In genomic region chr6:136483531-136483930, GRCm38 (mm10) we compare ENCODE assay signal across 29 mouse cellular contexts. TPM values are rescaled to one million over a fixed set of nuclear protein-coding genes. Genes with fewer than 3 reads are reported as not detected.
DNase-seq lines count a peak whose midpoint lies in the region; ATAC-seq and TF ChIP-seq lines count a peak whose summit lies in the region.
"Had no signal": no experiment of that assay in that cellular context is flagged by ENCODE, and none has a peak within 500 bp of the region (broad histone marks: within the 10 kb centered on the region; RNA-seq: fewer than 3 reads in every experiment).

No protein-coding gene starts in this region.

- no peak for TF ChIP-seq POLR2A in MEL (IDR thresholded peaks at IDR 0.05; ENCODE audit: control insufficient read depth in 1 of 2, insufficient read depth in 1 of 2, low read depth in 1 of 2, low read length in 2 of 2, poor library complexity in 1 of 2)

- H3K36me3 ChIP-seq in heart, embryonic 10.5 days, result peaks cover 6% of the 10 kb centered on the region; the same call in 1 of the 2 replicates
- H3K36me3 ChIP-seq in MEL (ENCODE audit: control insufficient read depth in 1 of 2, insufficient read depth in 2 of 2, low read length in 2 of 2), result peaks cover 0 to 2% of the 10 kb centered on the region in 2 experiments; a peak in 1 of 4 replicates
- no peaks in the 10 kb centered on the region for H3K36me3 ChIP-seq in hindbrain, embryonic 16.5 days (ENCODE audit: control insufficient read depth, insufficient read depth, low read length)
- H3K36me3 ChIP-seq: embryonic facial prominence, embryonic 13.5 days; embryonic facial prominence, embryonic 15.5 days; forebrain, embryonic 10.5 days; forebrain, embryonic 12.5 days; G1E had no signal

- no peak for ATAC-seq in hindbrain, embryonic 16.5 days
- ATAC-seq: activated CD4-positive, CD25-positive, alpha-beta regulatory T cell, adult 4 months; CD4-positive, CD25-positive, alpha-beta regulatory T cell, adult 4 months; forebrain, embryonic 14.5 days; forebrain, postnatal 0 days; Patski had no signal

- peak; percentile 20 for DNase-seq in heart, embryonic 10.5 days (ENCODE audit: low spot score)
- no peak for DNase-seq in heart, adult 9 months (ENCODE audit: low spot score in 2 of 2)
- DNase-seq in MEL (ENCODE audit: low read depth, low spot score), result no peak
- DNase-seq in retina, postnatal 1 day, result peak; percentile 59
- no peak for DNase-seq in left cerebral cortex, adult 8-10 months (ENCODE audit: low spot score in 2 of 2)
- DNase-seq: adrenal gland, adult 8-10 months; adrenal gland, postnatal 14 days; adrenal gland, postnatal 36 days; cerebellum, adult 11 months; cerebellum, adult 18-20 months; cerebellum, adult 8-10 months; cerebellum, adult 9-11 months; cerebellum, postnatal 14 days; cerebellum, postnatal 36 days; embryo, embryonic 11 days; forebrain, postnatal 0 days had no signal

- no peak overlapping the region for H3K27ac ChIP-seq in heart, embryonic 10.5 days
- peak overlapping the region; percentile 7; the same call in 1 of the 2 replicates for H3K27ac ChIP-seq in MEL (ENCODE audit: control insufficient read depth, low read depth, low read length)
- H3K27ac ChIP-seq in brown adipose tissue, adult 24 weeks (replicated peaks; ENCODE audit: low read depth, low read length), result peak overlapping the region; percentile 6
- H3K27ac ChIP-seq in hindbrain, embryonic 16.5 days (ENCODE audit: low read depth, low read length), result no peak overlapping the region
- H3K27ac ChIP-seq: embryonic facial prominence, embryonic 13.5 days; embryonic facial prominence, embryonic 15.5 days; forebrain, embryonic 10.5 days; forebrain, embryonic 12.5 days had no signal

- TF ChIP-seq RAD21 in MEL (IDR thresholded peaks at IDR 0.05; ENCODE audit: low read depth, low read length), result no peak

- TF ChIP-seq EP300 in MEL (IDR thresholded peaks at IDR 0.05; ENCODE audit: low read depth in 1 of 2, low read length in 2 of 2), result no peak

- H3K9ac ChIP-seq in MEL (ENCODE audit: control insufficient read depth, low read depth, low read length, poor library complexity, severe bottlenecking), result no peak overlapping the region
- H3K9ac ChIP-seq in hindbrain, embryonic 16.5 days (ENCODE audit: low read depth, low read length), result no peak overlapping the region
- H3K9ac ChIP-seq: embryonic facial prominence, embryonic 13.5 days; embryonic facial prominence, embryonic 15.5 days; forebrain, embryonic 12.5 days; forebrain, postnatal 0 days had no signal

- 0 out of 2 replicates have a peak, but pooled peaks cover 9% of the 10 kb centered on the region for H3K4me1 ChIP-seq in heart, embryonic 10.5 days
- H3K4me1 ChIP-seq in MEL (ENCODE audit: control insufficient read depth in 1 of 2, insufficient read depth in 2 of 2, low read length in 2 of 2), result peaks cover 0 to 4% of the 10 kb centered on the region in 2 experiments; a peak in 1 of 4 replicates
- H3K4me1 ChIP-seq in brown adipose tissue, adult 24 weeks (ENCODE audit: control insufficient read depth, insufficient read depth, insufficient read length, low read length), result no peaks in the 10 kb centered on the region
- no peaks in the 10 kb centered on the region for H3K4me1 ChIP-seq in hindbrain, embryonic 16.5 days (ENCODE audit: control insufficient read depth, insufficient read depth, low read depth, low read length)
- H3K4me1 ChIP-seq: embryonic facial prominence, embryonic 13.5 days; forebrain, embryonic 12.5 days had no signal

- H3K27me3 ChIP-seq in heart, embryonic 10.5 days (ENCODE audit: insufficient read depth, poor library complexity, severe bottlenecking), result no peaks in the 10 kb centered on the region
- no peaks in the 10 kb centered on the region for H3K27me3 ChIP-seq in MEL (ENCODE audit: control insufficient read depth in 1 of 2, insufficient read depth in 2 of 2, low read length in 2 of 2)
- no peaks in the 10 kb centered on the region for H3K27me3 ChIP-seq in hindbrain, embryonic 16.5 days (replicated peaks; ENCODE audit: control insufficient read depth, insufficient read depth, low read length)
- H3K27me3 ChIP-seq: CH12.LX; embryonic facial prominence, embryonic 13.5 days; embryonic facial prominence, embryonic 15.5 days; forebrain, embryonic 12.5 days; Patski had no signal

- H3K4me3 ChIP-seq in heart, embryonic 10.5 days, result no peak overlapping the region
- H3K4me3 ChIP-seq in MEL (ENCODE audit: control insufficient read depth in 1 of 2, insufficient read depth in 1 of 2, low read depth in 2 of 2, low read length in 2 of 2), result no peak overlapping the region
- no peak overlapping the region for H3K4me3 ChIP-seq in brown adipose tissue, adult 24 weeks (ENCODE audit: insufficient read depth, low read depth, low read length)
- H3K4me3 ChIP-seq in hindbrain, embryonic 16.5 days (ENCODE audit: low read length), result no peak overlapping the region
- H3K4me3 ChIP-seq: embryonic facial prominence, embryonic 13.5 days; embryonic facial prominence, embryonic 15.5 days; erythroblast, embryonic 14.5 days; forebrain, embryonic 10.5 days; forebrain, embryonic 12.5 days had no signal

- 86% methylated on average over 2 of the region's 2 CpGs for WGBS in heart, embryonic 10.5 days
- 72% methylated on average over 2 of the region's 2 CpGs for WGBS in hindbrain, embryonic 16.5 days

- H3K9me3 ChIP-seq in heart, embryonic 10.5 days, result no peaks in the 10 kb centered on the region
- H3K9me3 ChIP-seq in MEL (replicated peaks; ENCODE audit: insufficient read depth, low read length), result no peaks in the 10 kb centered on the region
- no peaks in the 10 kb centered on the region; the same call in 1 of the 2 replicates for H3K9me3 ChIP-seq in hindbrain, embryonic 16.5 days (ENCODE audit: control insufficient read depth, low read length)
- H3K9me3 ChIP-seq: embryonic facial prominence, embryonic 15.5 days; forebrain, embryonic 12.5 days had no signal

- no peak overlapping the region for H3K4me2 ChIP-seq in hindbrain, embryonic 16.5 days (ENCODE audit: low read length)
- H3K4me2 ChIP-seq: embryonic facial prominence, embryonic 13.5 days; embryonic facial prominence, embryonic 15.5 days; forebrain, embryonic 12.5 days had no signal

- H3K79me2 ChIP-seq in MEL (ENCODE audit: control insufficient read depth, insufficient read depth, low read length, poor library complexity), result no peaks in the 10 kb centered on the region

- TF ChIP-seq CTCF in MEL (IDR thresholded peaks at IDR 0.05 in 2 of 3, conservative IDR thresholded peaks at IDR 0.05 in 1 of 3; ENCODE audit: control insufficient read depth in 1 of 3, insufficient read depth in 1 of 3, low read depth in 2 of 3, low read length in 3 of 3, poor library complexity in 1 of 3, severe bottlenecking in 1 of 3), result no peak

TF ChIP-seq in MEL, 35 proteins besides CTCF, POLR2A, EP300 and RAD21:
- no peak for TF ChIP-seq ELF1 (IDR thresholded peaks at IDR 0.05; ENCODE audit: low read depth, low read length)
- TF ChIP-seq ZNF384 (IDR thresholded peaks at IDR 0.05; ENCODE audit: low read depth, low read length), result no peak
- TF ChIP-seq MYC (IDR thresholded peaks at IDR 0.05; ENCODE audit: low read depth, low read length), result no peak
- no peak for TF ChIP-seq POLR2AphosphoS5 (IDR thresholded peaks at IDR 0.05; ENCODE audit: borderline replicate concordance, low read depth, low read length)
- no peak for TF ChIP-seq SIN3A (IDR thresholded peaks at IDR 0.05; ENCODE audit: low read length)
- TF ChIP-seq NELFE (IDR thresholded peaks at IDR 0.05; ENCODE audit: low read depth, low read length), result no peak
- no peak for TF ChIP-seq KAT2A (conservative IDR thresholded peaks at IDR 0.05; ENCODE audit: low read depth, low read length)
- TF ChIP-seq GATA1 (IDR thresholded peaks at IDR 0.05; ENCODE audit: low read depth, low read length), result no peak
- no peak for TF ChIP-seq MAX (IDR thresholded peaks at IDR 0.05; ENCODE audit: low read length)

RNA-seq across cellular contexts. Expression of gene Atf7ip, which starts 22.4 kb away (rescaled TPM):
- 37.7 and 42.4 TPM in 2 replicates for polyA plus RNA-seq in heart, embryonic 10.5 days (2016; fragmentation: Nextera tagmentation; extraction: Ambion mirVana)
- total RNA-seq in MEL (2012; rRNA removed), result 7.3 and 10.7 TPM in 2 replicates
- 10 to 100 TPM; 24.6 to 56.1 TPM for polyA plus RNA-seq in MEL (2012; ENCODE audit: insufficient read depth in 1 of 2, insufficient read length in 2 of 2, low read depth in 1 of 2, low replicate concordance in 2 of 2, missing spikeins in 1 of 2)
- polyA plus RNA-seq in brown adipose tissue, adult 24 weeks (2012; ENCODE audit: insufficient read depth, insufficient read length, missing spikeins), result 13.8 and 15.4 TPM in 2 replicates
- 100 to 1,000 TPM in 2 of 4 experiments, 10 to 100 TPM in 2; 94.0 to 124 (median 106) TPM for total RNA-seq in left cerebral cortex, adult 8-10 months (2022)
- polyA plus RNA-seq in hindbrain, embryonic 16.5 days (2015; fragmentation: Nextera tagmentation; extraction: Ambion mirVana), result 30.4 and 33.9 TPM in 2 replicates

Comparison
In these comparisons a context has a peak if more than half of its experiments do, and no peak if none do; other contexts are left out.
1. DNase-seq: peak in heart, embryonic 10.5 days (single experiment) and retina, postnatal 1 day (single experiment); none in heart, adult 9 months (0 of 2), MEL (single experiment) and left cerebral cortex, adult 8-10 months (0 of 2).
2. H3K27ac ChIP-seq: peak in MEL (single experiment) and brown adipose tissue, adult 24 weeks (single experiment); none in heart, embryonic 10.5 days (single experiment) and hindbrain, embryonic 16.5 days (single experiment).